Mouse (Mus musculus): ENCODE data around the gene Pigw.

Gene Pigw

DNA sequence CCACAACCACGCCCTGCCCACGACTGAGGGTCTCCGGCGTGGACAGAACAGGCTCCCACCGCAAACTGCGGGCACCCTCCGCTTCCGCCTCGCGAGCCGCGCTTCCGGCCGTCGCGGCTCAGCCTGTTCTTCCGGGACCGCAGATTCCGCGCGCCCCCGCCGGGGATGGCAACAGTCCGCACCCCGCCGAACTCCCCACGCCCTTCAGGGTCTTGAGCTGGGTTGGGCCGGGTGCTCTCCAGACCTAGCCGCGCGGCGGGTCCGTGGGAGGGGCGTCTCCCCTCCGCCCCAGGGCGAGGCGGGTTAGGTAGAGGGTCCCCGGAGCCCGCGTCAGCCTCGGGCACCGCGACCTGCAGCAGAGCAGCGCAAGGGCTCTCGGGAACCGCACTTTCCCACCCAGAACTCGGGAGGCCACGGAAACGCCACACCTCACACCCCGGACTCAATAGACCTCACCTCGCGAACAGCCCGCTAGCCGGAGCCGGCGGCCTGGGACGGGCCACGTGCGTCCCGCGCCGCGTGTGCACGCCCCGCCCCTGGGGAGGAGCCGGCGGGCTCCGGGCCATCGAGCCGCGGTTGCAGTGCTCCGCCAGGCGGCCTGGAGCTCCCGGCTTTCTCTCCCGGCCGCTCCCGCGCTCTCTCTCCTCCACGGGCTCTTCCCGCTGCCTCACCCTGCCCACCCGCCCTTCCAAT, at the start of gene Pigw, which contains the start of gene Myo19:
Gene Pigw, minus strand, starts transcription at position 514 of the 693 bp plus-strand sequence.
Gene Myo19, plus strand, starts transcription at position 377 of the 693 bp plus-strand sequence.
- peak; percentile 98 for DNase-seq

DNA sequence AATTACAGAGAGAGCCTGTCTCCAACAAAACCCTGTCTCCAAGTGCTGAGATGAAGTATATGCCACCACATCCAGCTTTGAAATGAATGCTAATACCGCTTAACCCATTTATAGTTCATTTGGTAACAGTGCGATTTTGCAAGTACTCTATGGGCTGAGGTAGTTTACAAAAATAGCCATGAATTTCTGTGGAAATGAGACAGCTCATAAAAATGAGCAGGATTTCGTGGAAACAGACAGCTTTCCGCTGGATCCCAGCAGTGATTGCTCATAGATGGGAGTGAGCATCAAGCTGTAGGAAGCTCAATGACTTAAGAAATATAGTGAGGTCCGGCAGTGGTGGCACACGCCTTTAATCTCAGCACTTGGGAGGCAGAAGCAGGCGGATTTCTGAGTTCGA, 40.9 kb upstream of the Pigw start:
- DNase-seq, result no peak

DNA sequence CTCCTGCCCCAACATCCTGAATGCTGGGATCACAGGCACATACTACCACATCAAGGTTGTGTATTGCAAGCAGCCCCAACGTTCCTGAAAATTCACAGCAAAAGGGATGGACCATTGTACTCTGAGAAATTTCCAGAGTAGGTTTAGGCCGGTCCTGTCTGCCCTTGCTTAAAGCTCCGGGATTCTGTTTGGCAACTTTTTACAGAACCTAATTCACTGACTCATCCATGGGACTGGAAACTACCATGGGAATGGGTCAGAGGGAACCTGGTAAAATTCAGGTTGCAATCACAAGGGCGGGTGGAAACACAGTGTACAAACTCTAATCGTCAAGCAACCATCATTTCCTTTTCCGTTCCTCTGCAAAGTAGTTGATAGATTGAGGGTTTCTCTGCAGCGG, 39.9 kb upstream of the Pigw start:
- peak; percentile 66 for DNase-seq

DNA sequence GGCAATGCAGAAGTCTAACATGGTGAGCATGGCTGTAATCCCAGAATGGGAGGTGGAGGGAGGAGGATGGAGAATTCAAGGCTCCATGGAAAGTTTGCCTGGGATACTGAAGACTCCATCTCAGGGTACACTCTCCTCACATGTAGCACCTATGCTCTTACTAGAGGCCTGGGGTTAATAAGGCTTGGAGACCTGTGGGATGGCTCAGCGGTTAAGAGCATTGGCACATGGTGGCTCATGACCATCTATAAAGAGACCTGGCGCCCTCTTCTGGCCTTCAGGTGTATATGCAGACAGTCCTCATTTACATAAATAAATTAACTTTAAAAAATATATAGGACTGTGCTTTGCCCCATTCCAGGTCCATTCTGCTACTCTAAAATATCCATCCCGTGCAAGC, 39.2 kb upstream of the Pigw start:
- peak; percentile 90 for DNase-seq

GRCm38 (mm10) chr11:84918425-84918824, 38.3 kb upstream of the Pigw start:
- peak; percentile 96 for DNase-seq

- DNase-seq, result peak; percentile 56
These were observed 36.7 kb upstream of the Pigw start for GRCm38 (mm10) chr11:84916703-84917300.

DNA sequence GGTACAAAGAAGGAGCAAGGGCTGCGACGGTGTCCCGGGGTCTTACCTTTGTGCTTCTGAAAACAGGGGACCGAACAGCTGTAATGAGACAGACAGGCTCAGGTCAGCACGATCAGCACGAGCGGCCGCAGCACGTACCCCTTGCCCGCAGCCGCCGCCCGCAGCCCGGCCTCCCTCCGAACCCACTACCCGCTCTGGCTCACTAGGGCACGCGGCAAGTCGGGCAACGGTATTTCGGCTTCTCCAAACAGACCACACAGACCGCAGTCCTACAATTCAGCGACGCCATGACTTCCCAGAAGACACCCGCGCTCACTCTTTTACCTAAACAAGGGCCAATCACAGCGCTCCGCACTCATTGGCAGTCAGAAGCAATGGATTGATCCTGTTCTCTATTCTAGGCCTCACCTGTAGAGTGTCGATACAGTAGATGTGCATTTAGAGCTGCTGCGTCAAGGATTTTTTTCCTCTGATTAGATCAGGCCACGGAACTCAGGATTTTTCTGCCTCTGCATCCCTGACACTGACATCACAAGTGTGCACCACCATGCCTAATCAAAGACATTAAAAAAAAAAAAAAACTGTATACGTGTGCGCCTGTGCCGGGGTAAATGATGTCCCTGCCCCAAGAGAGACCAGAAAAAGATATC, 36.1 kb upstream of the Pigw start, which contains the start of gene Znhit3:
Gene Znhit3, minus strand, starts transcription at position 314 of the 650 bp plus-strand sequence.
- peak; percentile 99 for DNase-seq

GRCm38 (mm10) chr11:84914673-84915072, 34.6 kb upstream of the Pigw start:
- no peak for DNase-seq

DNA sequence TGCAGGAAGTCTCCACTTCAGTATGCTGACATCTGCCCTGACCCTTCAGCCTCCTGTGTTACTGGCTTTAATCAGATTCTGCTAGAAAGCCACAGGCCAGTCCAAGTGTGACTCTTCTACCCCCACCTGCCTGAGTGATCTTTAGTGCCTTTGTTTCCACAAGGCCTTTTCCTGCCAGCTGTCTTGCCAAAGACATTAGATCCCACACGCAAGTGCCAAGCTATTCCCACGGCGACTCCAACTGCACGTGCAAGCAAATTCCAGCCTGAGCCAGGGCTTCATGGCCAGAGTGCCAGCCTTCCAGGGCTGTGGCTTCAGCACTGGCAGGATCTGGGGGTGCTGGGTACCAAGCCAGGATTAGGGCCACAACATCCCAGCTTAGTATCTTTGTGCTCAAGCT, 30.3 kb upstream of the Pigw start:
- peak; percentile 77 for DNase-seq

GRCm38 (mm10) chr11:84908480-84908879, 28.4 kb upstream of the Pigw start:
- DNase-seq, result peak; percentile 64

DNA sequence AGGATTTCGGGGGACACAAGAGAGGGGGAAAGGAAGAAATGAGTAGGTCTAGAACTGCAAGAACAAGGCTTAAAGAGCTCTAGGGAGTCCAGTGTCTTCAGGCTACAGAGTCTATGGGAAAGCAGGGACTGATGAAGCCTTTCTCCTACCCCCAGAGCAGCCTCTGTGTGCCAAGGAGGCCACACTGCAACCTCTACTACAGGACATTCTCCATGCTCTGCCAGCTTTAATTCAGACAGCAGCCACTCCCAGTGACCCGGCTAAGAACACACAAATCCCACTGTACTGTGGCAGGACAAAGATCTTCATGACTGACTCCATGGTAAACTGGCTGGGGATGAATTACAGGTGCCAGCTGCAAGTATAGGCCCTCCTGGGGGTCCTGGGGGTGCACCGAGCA, 27.0 kb upstream of the Pigw start:
- peak; percentile 81 for DNase-seq

- no peak for DNase-seq
These were observed 24.6 kb upstream of the Pigw start for GRCm38 (mm10) chr11:84904597-84905144.

DNA sequence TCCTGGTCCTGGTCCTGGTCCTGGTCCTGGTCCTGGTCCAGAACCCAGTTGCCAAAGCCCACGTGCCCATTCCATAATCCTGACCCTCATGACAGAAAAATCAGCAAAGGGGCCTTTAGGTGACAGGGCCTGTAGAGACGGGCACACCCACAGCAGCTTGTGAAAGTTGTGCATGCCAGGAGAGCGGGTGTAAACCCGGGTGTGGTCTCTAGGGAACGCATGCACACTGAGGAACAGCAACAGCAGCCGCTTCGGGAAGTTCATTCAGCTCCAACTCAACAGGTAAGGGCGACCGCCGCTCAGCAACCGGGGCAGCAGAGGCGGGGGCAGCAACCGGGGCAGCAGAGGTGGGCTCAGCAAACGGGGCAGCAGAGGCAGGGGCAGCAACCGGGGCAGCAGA, 13.0 kb upstream of the Pigw start:
- peak; percentile 87 for DNase-seq

- DNase-seq, result peak; percentile 73
These were observed 11.6 kb upstream of the Pigw start for GRCm38 (mm10) chr11:84891705-84892104.

GRCm38 (mm10) chr11:84889492-84889891, 9.4 kb upstream of the Pigw start:
- peak; percentile 42 for DNase-seq

- peak; percentile 81 for DNase-seq
These were observed 7.9 kb upstream of the Pigw start for GRCm38 (mm10) chr11:84888025-84888424.

DNA sequence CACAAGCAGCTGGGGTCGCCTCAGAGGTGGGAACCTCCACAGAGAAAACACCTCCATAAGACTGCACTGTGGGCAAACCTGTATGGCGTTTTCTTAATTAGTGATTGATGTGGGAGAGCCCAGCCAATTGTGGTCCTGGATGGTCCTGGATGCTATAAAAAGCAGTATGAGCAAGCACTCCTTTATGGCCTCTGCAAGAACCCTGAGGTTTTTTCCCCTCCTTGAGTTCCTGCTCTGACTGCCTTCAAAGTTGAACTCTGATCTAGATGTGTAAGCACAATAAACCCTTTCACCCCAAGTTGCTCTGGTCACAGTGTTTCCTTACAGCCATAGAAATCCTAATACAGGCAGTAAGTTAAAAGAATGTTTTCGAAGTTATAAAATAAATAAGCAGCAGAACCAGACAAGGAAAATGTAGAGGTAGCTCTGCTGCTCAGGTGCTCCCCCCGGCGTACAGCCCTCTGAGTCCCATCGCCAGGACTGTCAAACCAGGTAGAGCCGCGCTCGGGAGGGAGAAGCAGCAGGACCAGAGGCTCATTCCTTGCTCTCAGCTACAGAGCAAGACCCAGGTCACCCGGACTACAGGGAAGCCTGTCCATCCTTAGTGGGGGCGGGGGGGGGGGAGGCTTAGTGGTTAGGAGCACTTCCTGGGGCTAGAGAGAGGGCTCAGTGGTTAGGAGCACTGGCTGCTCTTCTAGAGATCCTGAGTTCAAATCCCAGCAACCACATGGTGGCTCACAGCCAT, 6.9 kb upstream of the Pigw start:
- peak; percentile 77 for DNase-seq

GRCm38 (mm10) chr11:84886236-84886635, 6.2 kb upstream of the Pigw start:
- DNase-seq, result peak; percentile 64

- peak; percentile 82 for DNase-seq
These were observed 5.2 kb upstream of the Pigw start for GRCm38 (mm10) chr11:84885238-84885637.

DNA sequence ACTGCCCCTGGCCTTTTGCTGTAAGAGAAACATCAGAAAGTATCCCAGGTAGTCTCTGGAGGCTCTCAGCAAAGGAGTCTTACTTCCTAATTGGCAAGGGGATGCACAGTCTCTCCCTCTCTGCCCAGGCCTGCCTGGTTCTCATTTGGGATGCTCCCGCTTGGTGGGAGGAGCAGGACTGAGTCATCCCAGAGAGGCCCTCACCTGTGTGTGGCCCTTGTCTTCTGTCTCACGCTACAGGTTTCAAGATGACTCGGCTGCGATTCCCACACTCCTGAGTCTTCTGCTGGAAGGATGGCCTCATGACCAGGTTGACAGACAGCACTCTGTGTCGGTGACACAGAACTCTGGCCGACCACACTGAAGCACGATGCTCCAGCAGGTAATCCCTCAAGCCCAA, 2.3 kb upstream of the Pigw start:
- DNase-seq, result peak; percentile 88

GRCm38 (mm10) chr11:84880971-84881370, 886 bp upstream of the Pigw start:
- no peak for DNase-seq

DNA sequence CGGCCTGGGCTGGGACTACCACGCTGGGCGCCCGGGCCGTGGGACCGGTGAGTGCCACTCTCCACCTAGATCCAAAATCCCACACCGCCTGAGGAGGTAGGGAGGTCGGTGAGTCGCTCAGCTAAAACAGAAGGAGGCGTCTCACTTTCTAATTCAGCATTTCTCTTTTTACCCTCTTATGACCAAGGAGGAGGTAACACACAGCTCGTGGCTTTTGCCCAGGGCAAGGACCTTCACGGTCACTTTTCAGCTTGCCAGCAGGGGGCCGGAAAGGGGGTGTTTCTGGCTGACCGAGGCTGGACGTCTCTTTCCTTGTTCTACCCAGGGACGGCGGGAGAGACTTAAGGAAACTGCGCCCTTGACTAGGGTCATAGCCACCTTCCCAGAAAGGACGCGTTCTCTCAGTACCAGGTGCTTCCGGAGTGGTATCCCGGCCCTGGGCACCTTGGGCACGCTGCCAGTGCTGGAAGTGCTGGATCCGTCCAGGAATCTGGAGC, 428 bp upstream of the Pigw start:
- peak; percentile 97 for DNase-seq

All from heart, adult 11 months (tissue).